Mouse (Mus musculus) kidney, postnatal 0 days (tissue): ENCODE results near the gene Emx2. TPM values are rescaled to one million over a fixed set of nuclear protein-coding genes. Genes with fewer than 3 reads are reported as not detected.

Experiments
- ATAC-seq: fragments of 200-750 bp; cut with Nextera tagmentation; replicated peaks from 2 replicates; pipeline ENCODE4 v1.8.0; 2017; ENCODE audit warnings: low read depth, moderate number of reproducible peaks, moderate TSS enrichment, moderate library complexity; ENCODE audit not compliant: low FRiP score
- DNase-seq: peaks from one replicate; pipeline ENCODE4 v3.0.0-alpha.2; 2016; ENCODE audit warnings: low spot score
- H3K27ac ChIP-seq: fragments of 300-500 bp; sonication (generic); 2 replicates; pipeline ENCODE4 v1.5.1; 2014; ENCODE audit warnings: mild to moderate bottlenecking
- H3K27me3 ChIP-seq: fragments of 300-500 bp; sonication (generic); 2 replicates; pipeline ENCODE4 v1.6.1; 2014; ENCODE audit warnings: low read length, mixed read lengths; ENCODE audit not compliant: insufficient read depth
- H3K36me3 ChIP-seq: fragments of 300-500 bp; sonication (generic); 2 replicates; pipeline ENCODE4 v1.6.1; 2014; ENCODE audit warnings: low read length, mixed read lengths; ENCODE audit not compliant: insufficient read depth
- H3K4me1 ChIP-seq: fragments of 300-500 bp; sonication (generic); replicated peaks from 2 replicates; pipeline ENCODE4 v1.6.1; 2014; ENCODE audit warnings: antibody characterized with exemption, low read length, mixed read lengths; ENCODE audit not compliant: insufficient read depth
- H3K4me2 ChIP-seq: fragments of 300-500 bp; sonication (generic); 2 replicates; pipeline ENCODE4 v1.6.1; 2014; ENCODE audit warnings: mild to moderate bottlenecking, low read length, moderate library complexity, mixed read lengths
- H3K4me3 ChIP-seq: fragments of 300-500 bp; sonication (generic); replicated peaks from 2 replicates; pipeline ENCODE4 v1.5.1; 2014; ENCODE audit warnings: low read depth, low read length
- H3K9ac ChIP-seq: fragments of 300-500 bp; sonication (generic); 2 replicates; pipeline ENCODE4 v1.6.1; 2014; ENCODE audit warnings: low read depth, low read length
- H3K9me3 ChIP-seq: fragments of 300-500 bp; sonication (generic); replicated peaks from 2 replicates; pipeline ENCODE4 v1.6.1; 2016; ENCODE audit warnings: low read length, inconsistent platforms, mixed read lengths
- CTCF ChIP-seq: IDR thresholded peaks from 2 replicates; pipeline ENCODE4 v1.5.1; 2016; ENCODE audit warnings: antibody characterized with exemption, low read depth, mild to moderate bottlenecking, moderate library complexity
- WGBS: fragments of 180-500 bp; shearing (Covaris S2); extraction: QIAGEN DNeasy Blood & Tissue Kit; methylation state at CpG from one replicate; pipeline ENCODE4 v1.1.7; 2014; 5-methylcytosine and 5-hydroxymethylcytosine counted together
- polyA plus RNA-seq: library from polyadenylated mRNA; unstranded; fragments of >200 nt; fragmentation: Nextera tagmentation; extraction: Ambion mirVana; gene quantifications from 2 replicates; pipeline ENCODE4 v1.2.1, GENCODE M21; 2015

The Emx2 gene
- polyA plus RNA-seq, 1 experiment from 2014 or later: 24.2 TPM

- Histone ChIP-seq H3K4me1 (peaks cover 4% of the 10 kb centered on the region; the same call in 1 of the 2 replicates), H3K27ac (peak overlapping the region; percentile 63; the same call in 1 of the 2 replicates), H3K9ac (no peak overlapping the region), H3K9me3 (no peaks in the 10 kb centered on the region), H3K27me3 (peaks cover 53% of the 10 kb centered on the region), H3K4me3 (no peak overlapping the region; the same call in 1 of the 2 replicates), H3K4me2 (peak overlapping the region; percentile 61; the same call in 1 of the 2 replicates), H3K36me3 (no peaks in the 10 kb centered on the region)
- peak; percentile 60 for TF ChIP-seq CTCF
- 5% methylated on average over 7 of the region's 7 CpGs for WGBS
- ATAC-seq (0 out of 2 replicates have a peak, but pooled peaks have one; percentile 4), DNase-seq (peak; percentile 71)
Measured at GRCm38 (mm10) chr19:59455671-59456070, 2.5 kb upstream of the Emx2 start.

GRCm38 (mm10) chr19:59457011-59457945 is 894 bp upstream of the Emx2 start:
- DNase-seq (peak; percentile 55), ATAC-seq (no peak; the same call in 1 of the 2 replicates)
- Histone ChIP-seq H3K4me3 (peak overlapping the region; percentile 64), H3K4me1 (peaks cover 4% of the 10 kb centered on the region; the same call in 1 of the 2 replicates), H3K4me2 (peak overlapping the region; percentile 61), H3K36me3 (no peaks in the 10 kb centered on the region), H3K9ac (peak overlapping the region; percentile 90), H3K27ac (peak overlapping the region; percentile 95), H3K9me3 (no peaks in the 10 kb centered on the region), H3K27me3 (peaks cover 48% of the 10 kb centered on the region)
- 3% methylated on average over 23 of the region's 23 CpGs for WGBS
- TF ChIP-seq CTCF: no peak

- no peak for TF ChIP-seq CTCF
- ATAC-seq (no peak), DNase-seq (no peak)
- Histone ChIP-seq H3K27me3 (peaks cover 48% of the 10 kb centered on the region), H3K27ac (peak overlapping the region; percentile 95), H3K4me2 (peak overlapping the region; percentile 61), H3K9me3 (no peaks in the 10 kb centered on the region), H3K4me1 (peaks cover 4% of the 10 kb centered on the region; the same call in 1 of the 2 replicates), H3K9ac (peak overlapping the region; percentile 90), H3K4me3 (peak overlapping the region; percentile 64), H3K36me3 (no peaks in the 10 kb centered on the region)
- WGBS: under 1% methylated on average over 15 of the region's 15 CpGs
Measured at GRCm38 (mm10) chr19:59458743-59459135, 567 bp downstream of the Emx2 start.

GRCm38 (mm10) chr19:59459158-59459781 is 1.1 kb downstream of the Emx2 start:
- under 1% methylated on average over 62 of the region's 75 CpGs for whole genome bisulfite sequencing
- Histone ChIP-seq H3K4me1 (peaks cover 4% of the 10 kb centered on the region; the same call in 1 of the 2 replicates), H3K9me3 (no peaks in the 10 kb centered on the region), H3K9ac (peak overlapping the region; percentile 90), H3K27me3 (peaks cover 46% of the 10 kb centered on the region), H3K27ac (peak overlapping the region; percentile 95), H3K4me2 (peak overlapping the region; percentile 61), H3K4me3 (peak overlapping the region; percentile 64), H3K36me3 (no peaks in the 10 kb centered on the region)
- ATAC-seq (no peak), DNase-seq (peak; percentile 31)
- no peak for TF ChIP-seq CTCF

- Histone ChIP-seq H3K4me2 (peak overlapping the region; percentile 61), H3K4me1 (peaks cover 4% of the 10 kb centered on the region; the same call in 1 of the 2 replicates), H3K27ac (peak overlapping the region; percentile 95), H3K9me3 (no peaks in the 10 kb centered on the region), H3K36me3 (no peaks in the 10 kb centered on the region), H3K4me3 (peak overlapping the region; percentile 64), H3K27me3 (peaks cover 43% of the 10 kb centered on the region), H3K9ac (peak overlapping the region; percentile 90)
- no peak for TF ChIP-seq CTCF
- ATAC-seq (no peak), DNase-seq (peak; percentile 37)
- WGBS: 1% methylated on average over 19 of the region's 19 CpGs
Measured at GRCm38 (mm10) chr19:59459811-59460241, 1.7 kb downstream of the Emx2 start.
